Comparison of ENCODE assay signal across 9 mouse cellular contexts in genomic region chr2:155385090-155385489, GRCm38 (mm10). TPM values are rescaled to one million over a fixed set of nuclear protein-coding genes. Genes with fewer than 3 reads are reported as not detected.
DNase-seq lines count a peak whose midpoint lies in the region; ATAC-seq lines count a peak whose summit lies in the region.
"Had no signal": no experiment of that assay in that cellular context is flagged by ENCODE, and none has a peak within 500 bp of the region (broad histone marks: within the 10 kb centered on the region; RNA-seq: fewer than 3 reads in every experiment).

No protein-coding gene starts in this region.

- ATAC-seq in heart, embryonic 11.5 days (replicated peaks; ENCODE audit: insufficient number of reproducible peaks, low FRiP score, low TSS enrichment), result no peak
- ATAC-seq in hindbrain, embryonic 16.5 days, result no peak

- intact Hi-C loops in left cerebral cortex, postnatal 36 days (cut with DNase I), result loop anchor here (10.0 kb wide), 2 partner anchors 110 to 300 kb away; partner anchors contain the start of gene Map1lc3a

- no peak overlapping the region for H3K27ac ChIP-seq in heart, embryonic 11.5 days (ENCODE audit: low read depth, low read length)
- no peak overlapping the region for H3K27ac ChIP-seq in hindbrain, embryonic 16.5 days (ENCODE audit: low read depth, low read length)
- H3K27ac ChIP-seq: stomach, embryonic 15.5 days had no signal

- DNase-seq in heart, adult 11 months, result peak; percentile 97
- peak; percentile 75 for DNase-seq in c-Kit-positive CD71-positive TER-119-negative erythroid progenitor cells, embryonic 14.5 days (ENCODE audit: low read depth)
- DNase-seq in forelimb bud, embryonic 11.5 days (ENCODE audit: low read depth, low spot score), result peak; percentile 74
- DNase-seq in left cerebral cortex, postnatal 36 days (ENCODE audit: low spot score in 2 of 2), result peak; percentile 70 to 77
- peak; percentile 64 to 79 for DNase-seq in monocyte, adult 2 months (ENCODE audit: low read depth in 1 of 2, low spot score in 2 of 2)
- DNase-seq in spleen, postnatal 36 days (ENCODE audit: low spot score in 2 of 2), result peak; percentile 74 to 78

- H3K9me3 ChIP-seq in heart, embryonic 11.5 days (replicated peaks; ENCODE audit: control insufficient read depth, low read length), result no peaks in the 10 kb centered on the region
- H3K9me3 ChIP-seq in hindbrain, embryonic 16.5 days (ENCODE audit: control insufficient read depth, low read length), result no peaks in the 10 kb centered on the region
- H3K9me3 ChIP-seq: stomach, embryonic 15.5 days had no signal

- H3K4me1 ChIP-seq in heart, embryonic 11.5 days (ENCODE audit: control insufficient read depth, insufficient read depth, low read length), result peaks cover 21% of the 10 kb centered on the region
- peaks cover 46% of the 10 kb centered on the region for H3K4me1 ChIP-seq in hindbrain, embryonic 16.5 days (ENCODE audit: control insufficient read depth, insufficient read depth, low read depth, low read length)

- peaks cover 5% of the 10 kb centered on the region; the same call in 1 of the 2 replicates for H3K27me3 ChIP-seq in heart, embryonic 11.5 days (ENCODE audit: control insufficient read depth, insufficient read depth, low read length)
- H3K27me3 ChIP-seq in hindbrain, embryonic 16.5 days (replicated peaks; ENCODE audit: control insufficient read depth, insufficient read depth, low read length), result no peaks in the 10 kb centered on the region
- H3K27me3 ChIP-seq: stomach, embryonic 15.5 days had no signal

- peaks cover 28% of the 10 kb centered on the region for H3K36me3 ChIP-seq in heart, embryonic 11.5 days (ENCODE audit: control insufficient read depth, insufficient read depth, low read length)
- peaks cover 14% of the 10 kb centered on the region; the same call in 1 of the 2 replicates for H3K36me3 ChIP-seq in hindbrain, embryonic 16.5 days (ENCODE audit: control insufficient read depth, insufficient read depth, low read length)

- no peak overlapping the region for H3K4me3 ChIP-seq in heart, embryonic 11.5 days (ENCODE audit: low read depth, low read length)
- H3K4me3 ChIP-seq in hindbrain, embryonic 16.5 days (ENCODE audit: low read length), result no peak overlapping the region
- H3K4me3 ChIP-seq: stomach, embryonic 15.5 days had no signal

- H3K4me2 ChIP-seq in heart, embryonic 11.5 days, result no peak overlapping the region
- peak overlapping the region; percentile 4; the same call in 1 of the 2 replicates for H3K4me2 ChIP-seq in hindbrain, embryonic 16.5 days (ENCODE audit: low read length)
- H3K4me2 ChIP-seq: stomach, embryonic 15.5 days had no signal

- WGBS in heart, embryonic 11.5 days (ENCODE audit: insufficient replicate concordance), result 33% methylated on average over 7 of the region's 7 CpGs
- WGBS in hindbrain, embryonic 16.5 days, result 20% methylated on average over 7 of the region's 7 CpGs

- H3K9ac ChIP-seq in heart, embryonic 11.5 days (ENCODE audit: low read depth, low read length), result no peak overlapping the region
- no peak overlapping the region for H3K9ac ChIP-seq in hindbrain, embryonic 16.5 days (ENCODE audit: low read depth, low read length)
- H3K9ac ChIP-seq: stomach, embryonic 15.5 days had no signal

RNA-seq across cellular contexts. Expression of gene Trp53inp2, which starts 4.2 kb away (rescaled TPM):
- polyA plus RNA-seq in heart, embryonic 11.5 days (2014; fragmentation: Nextera tagmentation; extraction: Ambion mirVana), result 69.9 and 96.9 TPM in 2 replicates
- 92.1 and 116 TPM in 2 replicates for polyA plus RNA-seq in hindbrain, embryonic 16.5 days (2015; fragmentation: Nextera tagmentation; extraction: Ambion mirVana)
- total RNA-seq in left cerebral cortex, postnatal 36 days (2021), result 100 to 1,000 TPM; 147 to 173 TPM

RNA-seq across cellular contexts. Expression of gene Pigu, which starts 27.9 kb away (rescaled TPM):
- polyA plus RNA-seq in heart, embryonic 11.5 days (2014; fragmentation: Nextera tagmentation; extraction: Ambion mirVana), result 60.2 and 67.1 TPM in 2 replicates
- polyA plus RNA-seq in hindbrain, embryonic 16.5 days (2015; fragmentation: Nextera tagmentation; extraction: Ambion mirVana), result 64.6 and 67.7 TPM in 2 replicates
- 10 to 100 TPM; 25.7 to 30.5 TPM for total RNA-seq in left cerebral cortex, postnatal 36 days (2021)
